Mouse (Mus musculus) lung, postnatal 0 days (tissue): ENCODE results near the gene Gm10644. TPM values are rescaled to one million over a fixed set of nuclear protein-coding genes. Genes with fewer than 3 reads are reported as not detected.

Experiments used
- ATAC-seq: fragments of 200-750 bp; cut with Nextera tagmentation; 2 replicates; pipeline ENCODE4 v1.8.0; 2017; ENCODE audit warnings: moderate library complexity
- DNase-seq: peaks from one replicate; pipeline ENCODE4 v3.0.0-alpha.2; 2016; ENCODE audit warnings: low spot score
- H3K27ac ChIP-seq: fragments of 300-500 bp; sonication (generic); 2 replicates; pipeline ENCODE4 v1.5.1; 2014; ENCODE audit warnings: antibody characterized with exemption, mild to moderate bottlenecking, low read length, mixed read lengths
- H3K27me3 ChIP-seq: fragments of 300-500 bp; sonication (generic); replicated peaks from 2 replicates; pipeline ENCODE4 v1.6.1; 2014; ENCODE audit warnings: low read length, mixed read lengths; ENCODE audit not compliant: insufficient read depth
- H3K36me3 ChIP-seq: fragments of 300-500 bp; sonication (generic); 2 replicates; pipeline ENCODE4 v1.6.1; 2014; ENCODE audit warnings: low read length, mixed read lengths; ENCODE audit not compliant: insufficient read depth
- H3K4me1 ChIP-seq: fragments of 300-500 bp; sonication (generic); 2 replicates; pipeline ENCODE4 v1.6.1; 2014; ENCODE audit warnings: antibody characterized with exemption, low read depth, low read length, mixed read lengths; ENCODE audit not compliant: insufficient read depth
- H3K4me2 ChIP-seq: fragments of 300-500 bp; sonication (generic); replicated peaks from 2 replicates; pipeline ENCODE4 v1.6.1; 2014; ENCODE audit warnings: low read depth, mild to moderate bottlenecking, low read length, moderate library complexity, mixed read lengths
- H3K4me3 ChIP-seq: fragments of 300-500 bp; sonication (generic); 2 replicates; pipeline ENCODE4 v1.5.1; 2014; ENCODE audit warnings: low read depth, low read length
- H3K9ac ChIP-seq: fragments of 300-500 bp; sonication (generic); replicated peaks from 2 replicates; pipeline ENCODE4 v1.6.1; 2014; ENCODE audit warnings: low read depth, mild to moderate bottlenecking
- H3K9me3 ChIP-seq: fragments of 300-500 bp; sonication (generic); 2 replicates; pipeline ENCODE4 v1.6.1; 2016; ENCODE audit warnings: low read length, mixed read lengths
- CTCF ChIP-seq: IDR thresholded peaks from 2 replicates; pipeline ENCODE4 v1.5.1; 2016; ENCODE audit warnings: antibody characterized with exemption, mild to moderate bottlenecking
- EP300 ChIP-seq: IDR thresholded peaks from 2 replicates; pipeline ENCODE4 v1.6.1; 2016; ENCODE audit warnings: antibody characterized with exemption, mild to moderate bottlenecking, control low read depth
- WGBS: fragments of 180-500 bp; shearing (Covaris S2); extraction: QIAGEN DNeasy Blood & Tissue Kit; methylation state at CpG from one replicate; pipeline ENCODE4 v1.1.7; 2014; 5-methylcytosine and 5-hydroxymethylcytosine counted together
- polyA plus RNA-seq: library from polyadenylated mRNA; unstranded; fragments of >200 nt; fragmentation: Nextera tagmentation; extraction: Ambion mirVana; gene quantifications from 2 replicates; pipeline ENCODE4 v1.2.1, GENCODE M21; 2015

Gene Gm10644
- polyA plus RNA-seq, 1 experiment from 2014 or later: 0.12 TPM

GRCm38 (mm10) chr8:83971121-83971520 is 16.1 kb upstream of the Gm10644 start:
- Histone ChIP-seq H3K9ac (no peak overlapping the region), H3K4me2 (no peak overlapping the region), H3K4me3 (no peak overlapping the region), H3K27ac (no peak overlapping the region), H3K36me3 (no peaks in the 10 kb centered on the region), H3K4me1 (0 out of 2 replicates have a peak, but pooled peaks cover 2% of the 10 kb centered on the region), H3K27me3 (no peaks in the 10 kb centered on the region), H3K9me3 (no peaks in the 10 kb centered on the region)
- DNase-seq: no peak
- TF ChIP-seq EP300: no peak
- no peak for TF ChIP-seq CTCF
- WGBS: 89% methylated on average over 4 of the region's 4 CpGs
- no peak for ATAC-seq

- DNase-seq: no peak
- Histone ChIP-seq H3K9ac (no peak overlapping the region), H3K27me3 (no peaks in the 10 kb centered on the region), H3K4me2 (no peak overlapping the region), H3K9me3 (no peaks in the 10 kb centered on the region), H3K4me1 (peaks cover 4% of the 10 kb centered on the region; the same call in 1 of the 2 replicates), H3K36me3 (no peaks in the 10 kb centered on the region), H3K27ac (no peak overlapping the region), H3K4me3 (no peak overlapping the region)
- no peak for ATAC-seq
- WGBS: 93% methylated on average over 7 of the region's 7 CpGs
- TF ChIP-seq EP300 (no peak), CTCF (no peak)
Measured at GRCm38 (mm10) chr8:83967701-83968100, 12.7 kb upstream of the Gm10644 start.

GRCm38 (mm10) chr8:83964015-83964765 is 9.2 kb upstream of the Gm10644 start:
- H3K4me2 ChIP-seq: no peak overlapping the region
- TF ChIP-seq CTCF (no peak), EP300 (peak; percentile 52; the same call in 1 of the 2 replicates)
- peaks cover 4% of the 10 kb centered on the region; the same call in 1 of the 2 replicates for H3K4me1 ChIP-seq
- H3K27me3 ChIP-seq: no peaks in the 10 kb centered on the region
- no peaks in the 10 kb centered on the region for H3K9me3 ChIP-seq
- H3K36me3 ChIP-seq: no peaks in the 10 kb centered on the region
- 54% methylated on average over 5 of the region's 5 CpGs for WGBS
- H3K4me3 ChIP-seq: no peak overlapping the region
- no peak overlapping the region for H3K9ac ChIP-seq
- DNase-seq: peak; percentile 96
- peak; percentile 93 for ATAC-seq
- H3K27ac ChIP-seq: peak overlapping the region; percentile 47

GRCm38 (mm10) chr8:83956789-83957188 is 1.8 kb upstream of the Gm10644 start:
- no peak overlapping the region for H3K4me3 ChIP-seq
- 8% methylated on average over 1 of the region's 1 CpGs for WGBS
- TF ChIP-seq EP300 (no peak), CTCF (peak; percentile 57)
- DNase-seq (peak; percentile 72), ATAC-seq (no peak)
- H3K4me2 ChIP-seq: no peak overlapping the region
- no peaks in the 10 kb centered on the region for H3K27me3 ChIP-seq
- H3K9me3 ChIP-seq: no peaks in the 10 kb centered on the region
- no peak overlapping the region for H3K9ac ChIP-seq
- H3K27ac ChIP-seq: no peak overlapping the region
- no peaks in the 10 kb centered on the region for H3K36me3 ChIP-seq
- no peaks in the 10 kb centered on the region; the same call in 1 of the 2 replicates for H3K4me1 ChIP-seq

- no peak for ATAC-seq
- peak overlapping the region; percentile 93 for H3K4me2 ChIP-seq
- TF ChIP-seq EP300 (no peak), CTCF (no peak)
- DNase-seq: peak; percentile 26
- H3K36me3 ChIP-seq: no peaks in the 10 kb centered on the region
- H3K27me3 ChIP-seq: no peaks in the 10 kb centered on the region
- no peaks in the 10 kb centered on the region; the same call in 1 of the 2 replicates for H3K4me1 ChIP-seq
- peak overlapping the region; percentile 56 for H3K4me3 ChIP-seq
- no peak overlapping the region for H3K27ac ChIP-seq
- no peaks in the 10 kb centered on the region for H3K9me3 ChIP-seq
- H3K9ac ChIP-seq: no peak overlapping the region
- 2% methylated on average over 14 of the region's 15 CpGs for WGBS
Measured at GRCm38 (mm10) chr8:83955958-83956218, 883 bp upstream of the Gm10644 start.

- no peak for DNase-seq
Measured at GRCm38 (mm10) chr8:83954749-83955105, 278 bp downstream of the Gm10644 start.

More at GRCm38 (mm10) chr8:83954749-83955105, 278 bp downstream of the Gm10644 start:
- H3K4me1 ChIP-seq: no peaks in the 10 kb centered on the region; the same call in 1 of the 2 replicates
- H3K27ac ChIP-seq: peak overlapping the region; percentile 51
- H3K27me3 ChIP-seq: no peaks in the 10 kb centered on the region
- TF ChIP-seq EP300: no peak
- TF ChIP-seq CTCF: no peak
- peak overlapping the region; percentile 58 for H3K4me2 ChIP-seq
- no peak overlapping the region; the same call in 1 of the 2 replicates for H3K9ac ChIP-seq
- peak overlapping the region; percentile 34 for H3K4me3 ChIP-seq
- no peaks in the 10 kb centered on the region for H3K36me3 ChIP-seq
- H3K9me3 ChIP-seq: no peaks in the 10 kb centered on the region
- no peak for ATAC-seq
- 4% methylated on average over 14 of the region's 14 CpGs for WGBS
